Mouse (Mus musculus) heart, postnatal 0 days (tissue): ENCODE data around the gene Prr13.

Experiments used
- CTCF ChIP-seq: IDR thresholded peaks from 2 replicates; pipeline ENCODE4 v1.5.1; 2016; ENCODE audit warnings: antibody characterized with exemption, control low read depth, low read depth
- EP300 ChIP-seq: IDR thresholded peaks from 2 replicates; pipeline ENCODE4 v1.6.1; 2016; ENCODE audit warnings: antibody characterized with exemption, low read depth

- no peak for TF ChIP-seq CTCF
- TF ChIP-seq EP300 = no peak
These were observed 40.5 kb downstream of the Prr13 start for GRCm38 (mm10) chr15:102499370-102499769.
